Mouse (Mus musculus): ENCODE data around the gene Lrsam1. TPM values are rescaled to one million over a fixed set of nuclear protein-coding genes. Genes with fewer than 3 reads are reported as not detected.

Lrsam1 gene
- total RNA-seq, 1 experiment = 16.7 TPM

GRCm38 (mm10) chr2:32908796-32909195, 52.6 kb downstream of the Lrsam1 start:
- in situ Hi-C loops (cut with MboI; ENCODE audit: low sequenced_read_pairs in 2 of 2, unreplicated experiment in 2 of 2) = no loop called here
- Histone ChIP-seq H3K4me1 (ENCODE audit: control insufficient read depth in 2 of 2, insufficient read depth in 2 of 2, low read length in 2 of 2, poor library complexity in 1 of 2) (peaks cover 20 to 52% of the 10 kb centered on the region in 2 experiments), H3K4me3 (ENCODE audit: insufficient read depth in 1 of 2, low read depth in 1 of 2, low read length in 2 of 2, poor library complexity in 1 of 2, severe bottlenecking in 1 of 2) (no peak overlapping the region; a peak in 1 of 4 replicates), H3K27ac (ENCODE audit: insufficient read depth, low read depth, low read length, poor library complexity, severe bottlenecking) (peak overlapping the region; percentile 76), H3K9ac (ENCODE audit: insufficient read depth, low read depth, low read length, poor library complexity, severe bottlenecking) (peak overlapping the region; percentile 31; the same call in 1 of the 2 replicates), H3K9me3 (ENCODE audit: control insufficient read depth, insufficient read depth, low read depth, low read length) (no peaks in the 10 kb centered on the region), H3K36me3 (ENCODE audit: control insufficient read depth, insufficient read depth, low read length, poor library complexity, severe bottlenecking) (peaks cover 10% of the 10 kb centered on the region)
- no peak for DNase-seq (ENCODE audit: low read depth, low spot score)
- TF ChIP-seq MAFK (IDR thresholded peaks at IDR 0.05; ENCODE audit: insufficient read depth, low read depth, low read length) = no peak
- TF ChIP-seq HCFC1 (IDR thresholded peaks at IDR 0.05; ENCODE audit: borderline replicate concordance, insufficient read depth, low read length) = no peak
- TF ChIP-seq ZNF384 (IDR thresholded peaks at IDR 0.05; ENCODE audit: low read depth, low read length) = no peak
- TF ChIP-seq CHD2 (IDR thresholded peaks at IDR 0.05; ENCODE audit: low read depth, low read length) = no peak
- TF ChIP-seq ZC3H11A (IDR thresholded peaks at IDR 0.05; ENCODE audit: borderline replicate concordance, low read depth, low read length) = no peak

DNA sequence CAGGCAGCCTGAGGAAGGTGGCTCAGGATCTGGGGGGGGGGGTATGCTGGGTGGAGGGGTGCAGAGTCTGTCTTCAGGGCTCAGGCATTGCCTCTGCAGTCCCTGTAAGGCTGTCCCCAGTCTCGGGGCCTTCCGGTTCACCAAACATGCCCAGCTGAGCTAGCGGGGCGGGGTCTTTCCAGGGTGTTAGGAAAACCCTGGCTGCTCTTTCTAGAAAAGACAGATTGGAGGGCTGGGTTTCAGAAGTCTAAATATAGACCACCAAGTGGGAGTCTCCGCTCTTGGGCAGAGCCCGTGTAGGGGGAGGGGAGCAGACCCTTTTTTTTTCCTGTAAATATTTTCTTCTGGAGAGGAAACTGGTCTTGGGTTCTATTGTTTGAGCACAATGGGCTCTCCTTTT, 53.1 kb downstream of the Lrsam1 start:
- Histone ChIP-seq H3K36me3 (ENCODE audit: control insufficient read depth, insufficient read depth, low read length, poor library complexity, severe bottlenecking) (peaks cover 10% of the 10 kb centered on the region), H3K27ac (ENCODE audit: insufficient read depth, low read depth, low read length, poor library complexity, severe bottlenecking) (peak overlapping the region; percentile 87; the same call in 1 of the 2 replicates), H3K9me3 (ENCODE audit: control insufficient read depth, insufficient read depth, low read depth, low read length) (no peaks in the 10 kb centered on the region), H3K9ac (ENCODE audit: insufficient read depth, low read depth, low read length, poor library complexity, severe bottlenecking) (peak overlapping the region; percentile 10; the same call in 1 of the 2 replicates), H3K4me1 (ENCODE audit: control insufficient read depth in 2 of 2, insufficient read depth in 2 of 2, low read length in 2 of 2, poor library complexity in 1 of 2) (peaks cover 20 to 53% of the 10 kb centered on the region in 2 experiments), H3K4me3 (ENCODE audit: insufficient read depth in 1 of 2, low read depth in 1 of 2, low read length in 2 of 2, poor library complexity in 1 of 2, severe bottlenecking in 1 of 2) (no peak overlapping the region)
- in situ Hi-C loops (cut with MboI; ENCODE audit: low sequenced_read_pairs in 2 of 2, unreplicated experiment in 2 of 2) = no loop called here
- DNase-seq (ENCODE audit: low read depth, low spot score) = peak; percentile 74
- TF ChIP-seq HCFC1 (IDR thresholded peaks at IDR 0.05; ENCODE audit: borderline replicate concordance, insufficient read depth, low read length) (no peak), MAFK (IDR thresholded peaks at IDR 0.05; ENCODE audit: insufficient read depth, low read depth, low read length) (no peak), ZNF384 (IDR thresholded peaks at IDR 0.05; ENCODE audit: low read depth, low read length) (peak; percentile 88), CHD2 (IDR thresholded peaks at IDR 0.05; ENCODE audit: low read depth, low read length) (peak; percentile 66; the same call in 1 of the 2 replicates), ZC3H11A (IDR thresholded peaks at IDR 0.05; ENCODE audit: borderline replicate concordance, low read depth, low read length) (no peak)

- Histone ChIP-seq H3K27ac (ENCODE audit: insufficient read depth, low read depth, low read length, poor library complexity, severe bottlenecking) (peak overlapping the region; percentile 87), H3K36me3 (ENCODE audit: control insufficient read depth, insufficient read depth, low read length, poor library complexity, severe bottlenecking) (peaks cover 10% of the 10 kb centered on the region), H3K9me3 (ENCODE audit: control insufficient read depth, insufficient read depth, low read depth, low read length) (no peaks in the 10 kb centered on the region), H3K4me3 (ENCODE audit: insufficient read depth in 1 of 2, low read depth in 1 of 2, low read length in 2 of 2, poor library complexity in 1 of 2, severe bottlenecking in 1 of 2) (no peak overlapping the region), H3K9ac (ENCODE audit: insufficient read depth, low read depth, low read length, poor library complexity, severe bottlenecking) (peak overlapping the region; percentile 20; the same call in 1 of the 2 replicates), H3K4me1 (ENCODE audit: control insufficient read depth in 2 of 2, insufficient read depth in 2 of 2, low read length in 2 of 2, poor library complexity in 1 of 2) (peaks cover 20 to 50% of the 10 kb centered on the region in 2 experiments)
- no peak for DNase-seq (ENCODE audit: low read depth, low spot score)
- TF ChIP-seq ZC3H11A (IDR thresholded peaks at IDR 0.05; ENCODE audit: borderline replicate concordance, low read depth, low read length) (no peak), CHD2 (IDR thresholded peaks at IDR 0.05; ENCODE audit: low read depth, low read length) (no peak), MAFK (IDR thresholded peaks at IDR 0.05; ENCODE audit: insufficient read depth, low read depth, low read length) (no peak), ZNF384 (IDR thresholded peaks at IDR 0.05; ENCODE audit: low read depth, low read length) (no peak), HCFC1 (IDR thresholded peaks at IDR 0.05; ENCODE audit: borderline replicate concordance, insufficient read depth, low read length) (no peak)
- in situ Hi-C loops (cut with MboI; ENCODE audit: low sequenced_read_pairs in 2 of 2, unreplicated experiment in 2 of 2) = no loop called here
These were observed 54.0 kb downstream of the Lrsam1 start for GRCm38 (mm10) chr2:32907442-32907841.

- no peak overlapping the region for H3K4me3 ChIP-seq (ENCODE audit: insufficient read depth in 1 of 2, low read depth in 1 of 2, low read length in 2 of 2, poor library complexity in 1 of 2, severe bottlenecking in 1 of 2)
- H3K27ac ChIP-seq (ENCODE audit: insufficient read depth, low read depth, low read length, poor library complexity, severe bottlenecking) = no peak overlapping the region
- peaks cover 20 to 49% of the 10 kb centered on the region in 2 experiments for H3K4me1 ChIP-seq (ENCODE audit: control insufficient read depth in 2 of 2, insufficient read depth in 2 of 2, low read length in 2 of 2, poor library complexity in 1 of 2)
- H3K9ac ChIP-seq (ENCODE audit: insufficient read depth, low read depth, low read length, poor library complexity, severe bottlenecking) = no peak overlapping the region
- H3K36me3 ChIP-seq (ENCODE audit: control insufficient read depth, insufficient read depth, low read length, poor library complexity, severe bottlenecking) = no peaks in the 10 kb centered on the region; the same call in 1 of the 2 replicates
- TF ChIP-seq CHD2 (IDR thresholded peaks at IDR 0.05; ENCODE audit: low read depth, low read length) (no peak), HCFC1 (IDR thresholded peaks at IDR 0.05; ENCODE audit: borderline replicate concordance, insufficient read depth, low read length) (no peak), MAFK (IDR thresholded peaks at IDR 0.05; ENCODE audit: insufficient read depth, low read depth, low read length) (no peak), ZC3H11A (IDR thresholded peaks at IDR 0.05; ENCODE audit: borderline replicate concordance, low read depth, low read length) (no peak), ZNF384 (IDR thresholded peaks at IDR 0.05; ENCODE audit: low read depth, low read length) (no peak)
- in situ Hi-C loops (cut with MboI; ENCODE audit: low sequenced_read_pairs in 2 of 2, unreplicated experiment in 2 of 2) = no loop called here
- DNase-seq (ENCODE audit: low read depth, low spot score) = no peak
- no peaks in the 10 kb centered on the region for H3K9me3 ChIP-seq (ENCODE audit: control insufficient read depth, insufficient read depth, low read depth, low read length)
These were observed 56.1 kb downstream of the Lrsam1 start for GRCm38 (mm10) chr2:32905297-32905696.
